Mouse (Mus musculus): Measurements from ENCODE around the gene Cryzl1. TPM values are rescaled to one million over a fixed set of nuclear protein-coding genes. Genes with fewer than 3 reads are reported as not detected.
"Not testable (repeated sequence)": the region's sequence is repeated elsewhere in the genome, so short reads cannot be mapped to it uniquely, and the experiment has no call there.

The Cryzl1 gene
- total RNA-seq, 2 experiments from 2014 or later: 94.0 to 95.0 TPM

DNA sequence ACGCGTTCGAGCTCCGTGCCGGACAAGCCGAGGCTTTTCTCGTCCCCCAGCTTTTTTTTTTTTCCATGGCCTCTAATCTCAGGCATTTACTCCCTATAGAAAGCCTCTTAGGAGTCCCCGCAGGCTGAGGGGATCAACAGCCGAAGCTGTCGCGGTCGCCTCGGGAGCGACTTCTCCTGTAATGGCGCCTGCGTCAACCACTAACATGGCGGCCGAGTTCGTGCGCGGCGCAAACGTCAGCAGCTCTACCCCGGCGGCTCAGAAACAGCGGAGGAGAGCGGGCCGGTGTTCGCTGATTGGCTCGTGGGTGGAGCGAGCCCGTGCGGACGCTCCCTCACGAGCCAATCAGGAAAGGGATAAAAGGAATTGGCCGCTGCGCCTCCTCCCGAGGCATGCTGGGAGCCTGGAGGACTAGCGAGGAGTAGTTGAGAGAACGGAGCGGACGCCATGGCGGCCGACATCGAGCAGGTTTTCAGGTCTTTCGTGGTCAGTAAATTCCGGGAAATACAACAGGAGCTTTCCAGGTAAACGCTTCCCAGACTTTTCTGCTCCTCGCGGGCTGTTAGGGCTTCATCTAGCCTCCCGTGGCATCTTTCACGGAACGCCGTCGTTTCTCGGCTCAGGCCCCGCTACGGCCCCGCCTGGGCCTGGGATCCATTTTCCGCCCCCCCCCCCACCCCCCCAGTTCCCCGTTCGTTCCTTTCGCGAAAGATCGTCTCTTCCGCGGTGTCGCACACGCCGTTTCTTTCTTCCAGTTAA is 81.1 kb downstream of the Cryzl1 start, which contains the start of gene Son:
TSS of gene Son (plus strand) at position 46 of the 759 bp plus-strand sequence.
- peak; percentile 97 for DNase-seq
- intact Hi-C loops (cut with DNase I): no loop called here

- DNase-seq: peak; percentile 95
- intact Hi-C loops (cut with DNase I): no loop called here
Measured at GRCm38 (mm10) chr16:91646681-91647419, 81.9 kb downstream of the Cryzl1 start, which contains the start of gene Gart. TSS of gene Gart (minus strand) at chr16:91646952.

GRCm38 (mm10) chr16:91645995-91646602 is 82.7 kb downstream of the Cryzl1 start:
- DNase-seq: no peak
- intact Hi-C loops (cut with DNase I): no loop called here

DNA sequence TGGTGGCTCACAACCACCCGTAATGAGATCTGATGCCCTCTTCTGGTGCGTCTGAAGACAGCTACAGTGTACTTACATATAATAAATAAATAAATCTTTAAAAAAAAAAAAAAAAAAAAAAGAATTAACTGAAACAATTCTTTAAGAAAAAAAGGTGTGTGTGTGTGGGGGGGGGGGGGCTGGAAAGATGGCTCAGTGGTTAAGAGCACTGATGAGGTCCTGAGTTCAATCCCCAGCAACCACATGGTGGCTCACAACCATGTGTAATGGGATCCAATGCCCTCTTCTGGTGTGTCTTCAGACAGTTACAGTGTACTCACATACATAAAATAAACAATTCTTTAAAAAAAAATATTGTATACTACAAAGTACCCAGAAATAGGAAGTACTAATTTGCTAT is 83.4 kb downstream of the Cryzl1 start:
- DNase-seq; intact Hi-C loops (cut with DNase I): not testable (repeated sequence)

DNA sequence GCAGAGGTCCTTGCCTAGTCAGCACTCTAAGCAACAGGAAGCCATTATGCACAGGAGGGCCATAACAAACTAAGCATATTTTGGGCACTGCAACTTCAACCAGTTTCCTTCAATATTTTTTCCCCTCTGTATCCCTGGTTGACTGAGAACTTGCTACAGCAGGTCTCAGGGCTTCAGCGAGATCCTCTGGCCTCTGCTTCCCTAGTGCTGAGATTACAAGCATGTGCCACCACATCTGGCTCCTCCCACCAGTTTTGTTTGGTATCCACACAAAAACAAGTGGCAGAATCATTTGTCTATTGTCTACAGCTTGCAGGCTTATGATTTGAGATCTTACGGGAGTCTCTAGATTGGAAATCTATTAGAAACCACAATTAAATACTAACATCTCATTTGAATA is 83.9 kb downstream of the Cryzl1 start:
- DNase-seq: no peak
- intact Hi-C loops (cut with DNase I): no loop called here

GRCm38 (mm10) chr16:91640171-91640570 is 88.6 kb downstream of the Cryzl1 start:
- DNase-seq: no peak
- intact Hi-C loops (cut with DNase I): no loop called here

GRCm38 (mm10) chr16:91639636-91640035 is 89.1 kb downstream of the Cryzl1 start:
- intact Hi-C loops (cut with DNase I): no loop called here
- DNase-seq: no peak

Other genes with a start within 250 kb of the Cryzl1 start
- 10 to 100 TPM; 83.8 to 92.7 TPM for gene Ifnar1, start 243.7 kb downstream of the Cryzl1 start, total RNA-seq (2021)
- 10 to 100 TPM; 88.8 to 89.4 TPM for gene Ifngr2, start 181.9 kb downstream of the Cryzl1 start, total RNA-seq (2021)
- 10 to 100 TPM; 76.3 to 77.4 TPM for gene Tmem50b, start 131.2 kb downstream of the Cryzl1 start, total RNA-seq (2021)
- gene Dnajc28, start 109.9 kb downstream of the Cryzl1 start, total RNA-seq (2021): 1 to 10 TPM; 1.8 to 2.8 TPM
- 10 to 100 TPM; 58.8 to 60.1 TPM for gene Gart, start 82.0 kb downstream of the Cryzl1 start, total RNA-seq (2021)
- 100 to 1,000 TPM; 252 to 257 TPM for gene Son, start 81.5 kb downstream of the Cryzl1 start, total RNA-seq (2021)
- 10 to 100 TPM; 32.8 to 37.1 TPM for gene Donson, start 40.2 kb downstream of the Cryzl1 start, total RNA-seq (2021)
- 100 to 1,000 TPM; 200 to 212 TPM for gene Itsn1, start 306 bp upstream of the Cryzl1 start, total RNA-seq (2021)